Mouse (Mus musculus) heart, embryonic 15.5 days (tissue): ENCODE measurements around the gene Mapk13. TPM values are rescaled to one million over a fixed set of nuclear protein-coding genes. Genes with fewer than 3 reads are reported as not detected.
"Not testable (repeated sequence)": the region's sequence is repeated elsewhere in the genome, so short reads cannot be mapped to it uniquely, and the experiment has no call there.

Experiments used
- ATAC-seq: fragments of 200-750 bp; cut with Nextera tagmentation; replicated peaks from 2 replicates; pipeline ENCODE4 v1.8.0; 2017; ENCODE audit warnings: low read depth, moderate TSS enrichment; ENCODE audit not compliant: insufficient number of reproducible peaks, insufficient read depth, low FRiP score
- H3K27ac ChIP-seq: fragments of 300-500 bp; sonication (generic); 2 replicates; pipeline ENCODE4 v1.5.1; 2015; ENCODE audit warnings: mild to moderate bottlenecking, inconsistent platforms
- H3K27me3 ChIP-seq: fragments of 300-500 bp; sonication (generic); 2 replicates; pipeline ENCODE4 v1.6.1; 2015; ENCODE audit warnings: inconsistent platforms
- H3K36me3 ChIP-seq: fragments of 300-500 bp; sonication (generic); 2 replicates; pipeline ENCODE4 v1.6.1; 2015; ENCODE audit warnings: mild to moderate bottlenecking, inconsistent platforms
- H3K4me1 ChIP-seq: fragments of 300-500 bp; sonication (generic); replicated peaks from 2 replicates; pipeline ENCODE4 v1.6.1; 2015; ENCODE audit warnings: inconsistent platforms
- H3K4me2 ChIP-seq: fragments of 300-500 bp; sonication (generic); 2 replicates; pipeline ENCODE4 v1.6.1; 2015; ENCODE audit warnings: inconsistent platforms, mild to moderate bottlenecking, moderate library complexity
- H3K4me3 ChIP-seq: fragments of 300-500 bp; sonication (generic); 2 replicates; pipeline ENCODE4 v1.5.1; 2015; ENCODE audit warnings: mild to moderate bottlenecking, inconsistent platforms
- H3K9ac ChIP-seq: fragments of 300-500 bp; sonication (generic); 2 replicates; pipeline ENCODE4 v1.6.1; 2015; ENCODE audit warnings: mild to moderate bottlenecking, inconsistent platforms
- H3K9me3 ChIP-seq: fragments of 300-500 bp; sonication (generic); replicated peaks from 2 replicates; pipeline ENCODE4 v1.6.1; 2016; ENCODE audit warnings: inconsistent platforms
- WGBS: fragments of 180-500 bp; shearing (Covaris S2); methylation state at CpG from one replicate; pipeline ENCODE4 v1.1.7; 2015; ENCODE audit warnings: mixed read lengths; 5-methylcytosine and 5-hydroxymethylcytosine counted together
- polyA plus RNA-seq: library from polyadenylated mRNA; unstranded; fragments of >200 nt; fragmentation: Nextera tagmentation; extraction: Ambion mirVana; gene quantifications from 2 replicates; pipeline ENCODE4 v1.2.1, GENCODE M21; 2015

Mapk13 gene
- polyA plus RNA-seq, 1 experiment from 2014 or later = 3.6 TPM

GRCm38 (mm10) chr17:28815384-28816004 is 46.4 kb downstream of the Mapk13 start:
- peaks cover 77% of the 10 kb centered on the region for H3K36me3 ChIP-seq
- 35% methylated on average over 10 of the region's 10 CpGs for WGBS
- H3K4me1 ChIP-seq = peaks cover 21% of the 10 kb centered on the region
- no peak overlapping the region for H3K4me2 ChIP-seq
- peak; percentile 53 for ATAC-seq
- no peak overlapping the region for H3K4me3 ChIP-seq
- H3K27me3 ChIP-seq = no peaks in the 10 kb centered on the region
- H3K9me3 ChIP-seq = no peaks in the 10 kb centered on the region
- peak overlapping the region; percentile 83 for H3K27ac ChIP-seq
- no peak overlapping the region for H3K9ac ChIP-seq

GRCm38 (mm10) chr17:28816326-28816725 is 47.2 kb downstream of the Mapk13 start:
- peak overlapping the region; percentile 83 for H3K27ac ChIP-seq
- WGBS = 89% methylated on average over 10 of the region's 10 CpGs

GRCm38 (mm10) chr17:28816875-28817811 is 48.0 kb downstream of the Mapk13 start:
- H3K9me3 ChIP-seq = no peaks in the 10 kb centered on the region
- no peak overlapping the region for H3K4me2 ChIP-seq
- ATAC-seq = no peak
- peaks cover 21% of the 10 kb centered on the region for H3K4me1 ChIP-seq
- no peaks in the 10 kb centered on the region for H3K27me3 ChIP-seq
- no peak overlapping the region for H3K9ac ChIP-seq
- H3K4me3 ChIP-seq = no peak overlapping the region
- WGBS = 92% methylated on average over 25 of the region's 25 CpGs
- peaks cover 86% of the 10 kb centered on the region for H3K36me3 ChIP-seq
- H3K27ac ChIP-seq = no peak overlapping the region

More at GRCm38 (mm10) chr17:28816326-28816725, 47.2 kb downstream of the Mapk13 start:
- not testable (repeated sequence) for ATAC-seq, H3K9me3 ChIP-seq, H3K27me3 ChIP-seq, H3K4me3 ChIP-seq, H3K9ac ChIP-seq, H3K4me2 ChIP-seq
- Histone ChIP-seq H3K4me1 (peaks cover 21% of the 10 kb centered on the region), H3K36me3 (peaks cover 78% of the 10 kb centered on the region)

GRCm38 (mm10) chr17:28820189-28820588 is 51.1 kb downstream of the Mapk13 start:
- Histone ChIP-seq H3K4me1 (peaks cover 15% of the 10 kb centered on the region), H3K4me2 (no peak overlapping the region), H3K9me3 (no peaks in the 10 kb centered on the region), H3K9ac (no peak overlapping the region), H3K4me3 (no peak overlapping the region), H3K36me3 (peaks cover 76% of the 10 kb centered on the region), H3K27me3 (no peaks in the 10 kb centered on the region), H3K27ac (no peak overlapping the region)
- WGBS = 78% methylated on average over 2 of the region's 2 CpGs
- ATAC-seq = no peak

GRCm38 (mm10) chr17:28823004-28823745 is 54.1 kb downstream of the Mapk13 start:
- no peak overlapping the region for H3K27ac ChIP-seq
- H3K36me3 ChIP-seq = peaks cover 70% of the 10 kb centered on the region
- no peak overlapping the region for H3K4me2 ChIP-seq
- no peak for ATAC-seq
- no peaks in the 10 kb centered on the region for H3K27me3 ChIP-seq
- no peak overlapping the region for H3K4me3 ChIP-seq
- WGBS = 83% methylated on average over 13 of the region's 13 CpGs
- no peak overlapping the region for H3K9ac ChIP-seq
- H3K4me1 ChIP-seq = peaks cover 12% of the 10 kb centered on the region
- H3K9me3 ChIP-seq = no peaks in the 10 kb centered on the region

- Histone ChIP-seq H3K4me1 (peaks cover 12% of the 10 kb centered on the region), H3K4me3 (no peak overlapping the region), H3K4me2 (no peak overlapping the region), H3K9me3 (no peaks in the 10 kb centered on the region), H3K36me3 (peaks cover 70% of the 10 kb centered on the region), H3K9ac (no peak overlapping the region), H3K27me3 (no peaks in the 10 kb centered on the region), H3K27ac (no peak overlapping the region)
- WGBS = 89% methylated on average over 11 of the region's 11 CpGs
- ATAC-seq = no peak
These were observed 54.7 kb downstream of the Mapk13 start for GRCm38 (mm10) chr17:28823749-28824148.

GRCm38 (mm10) chr17:28824896-28825295 is 55.8 kb downstream of the Mapk13 start:
- no peak for ATAC-seq
- H3K4me3 ChIP-seq = no peak overlapping the region
- H3K9ac ChIP-seq = no peak overlapping the region; the same call in 1 of the 2 replicates
- peak overlapping the region; percentile 48; the same call in 1 of the 2 replicates for H3K27ac ChIP-seq
- H3K9me3 ChIP-seq = no peaks in the 10 kb centered on the region
- no peaks in the 10 kb centered on the region for H3K27me3 ChIP-seq
- WGBS = 72% methylated on average over 6 of the region's 6 CpGs
- peaks cover 12% of the 10 kb centered on the region for H3K4me1 ChIP-seq
- H3K36me3 ChIP-seq = peaks cover 64% of the 10 kb centered on the region
- H3K4me2 ChIP-seq = no peak overlapping the region

GRCm38 (mm10) chr17:28825359-28826041 is 56.4 kb downstream of the Mapk13 start:
- H3K9ac ChIP-seq = no peak overlapping the region; the same call in 1 of the 2 replicates
- H3K27ac ChIP-seq = peak overlapping the region; percentile 48

GRCm38 (mm10) chr17:28827665-28828231 is 58.7 kb downstream of the Mapk13 start:
- WGBS = 86% methylated on average over 8 of the region's 8 CpGs
- H3K4me2 ChIP-seq = no peak overlapping the region
- H3K4me3 ChIP-seq = no peak overlapping the region
- H3K36me3 ChIP-seq = peaks cover 36% of the 10 kb centered on the region
- no peak overlapping the region for H3K27ac ChIP-seq
- no peaks in the 10 kb centered on the region for H3K9me3 ChIP-seq
- ATAC-seq = no peak
- no peak overlapping the region for H3K9ac ChIP-seq
- no peaks in the 10 kb centered on the region for H3K27me3 ChIP-seq
- peaks cover 18% of the 10 kb centered on the region for H3K4me1 ChIP-seq

More at GRCm38 (mm10) chr17:28825359-28826041, 56.4 kb downstream of the Mapk13 start:
- ATAC-seq = no peak
- 61% methylated on average over 6 of the region's 6 CpGs for WGBS
- no peak overlapping the region for H3K4me3 ChIP-seq
- H3K4me1 ChIP-seq = peaks cover 12% of the 10 kb centered on the region
- no peaks in the 10 kb centered on the region for H3K9me3 ChIP-seq
- H3K4me2 ChIP-seq = no peak overlapping the region
- H3K36me3 ChIP-seq = peaks cover 58% of the 10 kb centered on the region
- H3K27me3 ChIP-seq = no peaks in the 10 kb centered on the region

- H3K27ac ChIP-seq = no peak overlapping the region
- no peaks in the 10 kb centered on the region for H3K9me3 ChIP-seq
- no peak overlapping the region for H3K4me2 ChIP-seq
- no peak for ATAC-seq
- no peaks in the 10 kb centered on the region for H3K27me3 ChIP-seq
- peaks cover 32% of the 10 kb centered on the region for H3K36me3 ChIP-seq
- WGBS = 52% methylated on average over 14 of the region's 14 CpGs
- H3K4me3 ChIP-seq = no peak overlapping the region
- H3K9ac ChIP-seq = no peak overlapping the region
- peaks cover 21% of the 10 kb centered on the region for H3K4me1 ChIP-seq
These were observed 60.0 kb downstream of the Mapk13 start for GRCm38 (mm10) chr17:28829120-28829519.
